Mouse (Mus musculus): Measurements from ENCODE around the gene Adam10.

The Adam10 gene

DNA sequence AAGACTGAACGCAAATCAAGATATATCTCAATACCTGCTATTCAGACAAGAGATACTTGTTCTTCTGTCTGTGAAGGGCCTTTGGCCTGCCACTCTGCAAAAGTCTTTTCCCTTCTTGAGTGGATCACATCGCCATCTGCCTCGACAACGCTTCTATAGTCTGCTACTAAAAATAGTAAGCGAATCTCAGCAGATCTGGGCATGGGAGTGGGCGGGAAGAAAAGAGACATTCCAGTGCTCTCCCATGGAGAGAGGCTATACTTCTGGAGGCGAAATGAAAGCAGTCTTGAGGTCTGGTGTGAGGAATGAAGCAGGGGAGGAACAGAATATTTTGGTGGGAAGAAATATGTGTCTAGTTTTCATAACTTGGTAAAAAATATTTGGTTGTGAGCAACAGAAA lies 109.9 kb downstream of the Adam10 start:
- DNase-seq (ENCODE audit: low spot score), result no peak

DNA sequence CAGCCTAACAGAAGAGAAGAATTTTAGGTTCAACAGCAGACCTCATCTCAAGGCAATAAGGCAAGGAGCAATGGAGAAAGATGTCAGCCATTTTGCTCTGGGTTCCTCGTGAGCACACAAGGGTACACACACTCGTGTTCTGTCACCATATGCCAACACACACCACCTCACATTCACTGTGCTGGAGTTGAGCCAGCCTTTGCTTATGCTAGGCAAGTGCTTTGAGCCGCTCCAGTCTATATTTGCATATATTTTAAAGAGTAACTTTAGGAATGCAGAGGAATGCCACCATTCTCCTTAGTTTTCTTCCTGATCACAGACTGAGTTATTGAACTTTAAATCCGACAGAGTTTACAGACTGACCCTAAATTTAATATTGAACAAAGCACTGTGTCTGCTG lies 111.8 kb downstream of the Adam10 start:
- DNase-seq (ENCODE audit: low spot score), result no peak

DNA sequence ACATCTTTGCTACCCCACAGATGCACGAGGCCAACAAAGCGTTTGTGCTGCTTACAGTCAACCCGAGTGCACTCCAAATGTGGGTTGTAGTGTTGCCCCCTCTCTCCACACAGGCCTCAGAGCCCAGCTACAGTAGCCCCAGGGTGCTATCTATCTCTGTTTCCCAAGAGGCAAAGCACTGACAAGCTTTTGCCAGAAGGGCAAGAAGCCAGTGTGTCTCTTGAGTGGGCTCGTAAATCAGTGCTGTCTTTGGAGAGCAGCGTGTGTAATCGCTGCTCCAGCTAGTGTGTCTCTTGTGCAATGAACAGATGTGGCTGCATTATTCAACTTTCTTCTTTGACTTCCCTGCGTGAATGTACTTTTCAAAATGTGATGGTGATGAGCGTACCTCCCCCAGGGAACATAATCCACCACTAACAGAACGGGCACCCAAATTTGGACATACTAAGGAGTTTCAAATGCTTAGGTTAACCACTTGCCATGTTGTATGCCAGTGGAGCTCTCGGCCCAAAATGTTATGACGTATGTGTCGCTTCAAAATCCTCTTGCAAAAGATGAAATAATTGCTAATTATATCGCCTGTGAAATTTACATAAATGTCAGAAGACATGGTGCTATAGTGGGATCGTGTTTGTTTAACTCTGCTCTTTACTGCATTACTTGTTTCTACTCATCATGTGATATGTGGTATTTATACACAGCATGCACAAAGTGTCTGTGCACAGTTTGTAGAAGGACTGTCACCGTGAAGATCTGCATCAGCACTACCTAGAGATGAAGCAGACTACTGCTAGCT lies 116.0 kb downstream of the Adam10 start:
- peak; percentile 22 for DNase-seq (ENCODE audit: low spot score)

DNA sequence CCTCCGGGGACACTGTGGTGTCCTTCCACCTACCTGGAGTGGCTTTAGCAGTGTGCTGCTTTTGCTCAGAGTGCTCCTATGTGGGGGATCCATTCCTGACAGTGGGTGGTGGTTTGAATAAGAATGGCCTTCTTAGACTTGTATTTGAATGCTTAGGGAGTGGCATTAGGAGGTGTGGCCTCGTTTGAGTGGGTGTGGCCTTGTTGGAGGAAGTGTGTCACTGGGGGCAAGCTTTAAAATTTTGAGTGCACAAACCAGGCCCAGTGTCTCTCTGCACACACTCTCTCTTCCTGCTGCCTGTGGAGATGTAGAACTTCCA lies 116.6 kb downstream of the Adam10 start:
- DNase-seq (ENCODE audit: low spot score), result no peak

DNA sequence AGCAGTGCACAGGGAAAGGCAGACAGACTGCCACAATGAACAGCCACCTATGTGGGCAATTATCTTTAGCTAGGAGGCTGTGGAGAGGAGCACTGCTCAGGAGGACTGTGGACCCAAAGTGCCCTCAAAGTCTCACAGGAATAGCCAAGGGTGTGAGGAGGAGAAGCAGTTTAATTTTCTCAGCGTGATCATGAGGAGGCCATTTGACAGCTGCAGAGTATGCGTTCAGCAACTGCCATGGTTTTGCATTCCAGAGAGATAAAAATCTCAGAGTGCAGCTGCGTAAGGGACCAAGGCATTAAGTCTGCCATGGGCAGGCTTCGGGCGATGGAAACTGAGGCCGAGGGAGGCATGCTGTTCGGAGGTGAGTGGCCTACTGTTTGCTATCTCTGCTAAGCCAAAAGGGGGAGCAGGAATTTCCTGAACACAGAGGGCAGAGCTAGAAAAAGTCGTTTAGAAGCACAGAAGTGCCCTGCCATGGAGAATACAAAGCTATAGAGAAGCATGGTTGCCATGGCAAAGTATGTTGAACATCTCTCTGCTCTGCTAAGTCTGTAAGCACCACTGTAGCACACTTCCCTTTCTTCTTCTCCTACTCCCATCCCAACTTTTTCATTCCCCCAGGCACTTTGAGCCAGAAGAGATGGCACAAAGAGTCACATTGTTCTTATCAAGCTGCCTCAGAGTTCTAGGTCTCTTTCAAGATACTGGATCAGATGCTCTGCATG lies 122.0 kb downstream of the Adam10 start:
- DNase-seq (ENCODE audit: low spot score), result no peak

- no peak for DNase-seq (ENCODE audit: low spot score)
These were observed 123.0 kb downstream of the Adam10 start for GRCm38 (mm10) chr9:70801761-70802160.

DNA sequence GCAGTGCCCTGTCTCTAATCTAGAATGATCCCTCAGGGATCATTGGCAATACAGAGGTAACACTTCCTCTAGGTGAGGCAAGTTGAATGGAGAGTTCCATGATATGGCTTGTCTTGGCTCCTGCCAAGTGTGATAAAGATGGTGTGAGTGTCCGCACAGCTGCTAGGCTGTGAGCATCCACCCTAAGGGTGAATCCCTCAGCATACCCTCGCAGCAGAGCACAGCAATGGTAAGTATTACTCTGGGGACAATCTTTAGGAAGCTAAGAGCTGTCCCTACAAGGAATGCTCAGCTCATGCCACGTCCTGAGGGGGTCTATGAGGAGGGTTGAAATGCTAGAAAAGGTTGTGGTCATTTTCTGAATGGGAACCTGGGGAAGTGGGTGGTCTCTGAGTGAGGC lies 124.0 kb downstream of the Adam10 start:
- DNase-seq (ENCODE audit: low spot score), result no peak

DNA sequence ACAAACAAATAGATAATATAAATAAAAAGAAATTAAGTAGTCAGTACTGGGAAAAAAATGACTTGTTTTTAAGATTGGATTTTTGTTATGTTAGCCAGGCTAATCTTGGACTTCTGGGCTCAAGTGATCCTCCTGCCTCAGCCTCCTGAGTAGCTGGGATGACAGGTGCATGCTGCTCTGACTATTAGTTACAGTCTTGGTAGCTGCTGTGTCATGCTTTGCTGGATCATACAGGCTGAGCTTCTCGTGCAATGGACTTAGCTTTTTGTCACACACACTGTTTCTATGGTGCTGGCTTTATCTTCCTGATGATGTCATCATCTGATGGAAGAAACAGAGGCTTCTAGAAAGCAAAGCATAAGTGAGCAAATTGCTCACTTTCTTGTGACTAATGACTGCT lies 127.3 kb downstream of the Adam10 start:
- no peak for DNase-seq (ENCODE audit: low spot score)

- DNase-seq (ENCODE audit: low spot score), result no peak
These were observed 128.9 kb downstream of the Adam10 start for GRCm38 (mm10) chr9:70807714-70808113.

DNA sequence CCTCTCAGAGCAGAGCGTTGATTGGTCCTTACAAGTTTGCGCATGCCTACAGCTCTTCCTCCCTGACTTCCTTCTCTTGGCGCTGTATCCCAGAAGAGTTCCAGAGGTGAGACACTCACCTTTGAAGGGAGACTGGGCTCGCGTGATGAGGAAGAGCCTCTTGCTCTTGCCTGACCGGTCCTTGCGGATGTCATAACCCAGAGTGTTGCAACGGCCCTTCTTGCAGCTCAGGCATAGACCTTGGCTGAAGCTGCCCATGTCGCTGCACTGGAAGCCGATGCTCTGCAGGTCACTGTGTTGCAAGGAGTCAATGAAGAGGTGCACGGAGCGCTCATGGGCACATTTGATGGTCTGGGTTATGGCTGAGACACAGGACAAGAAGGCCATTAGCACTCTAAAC lies 133.8 kb downstream of the Adam10 start:
- DNase-seq (ENCODE audit: low spot score), result no peak

DNA sequence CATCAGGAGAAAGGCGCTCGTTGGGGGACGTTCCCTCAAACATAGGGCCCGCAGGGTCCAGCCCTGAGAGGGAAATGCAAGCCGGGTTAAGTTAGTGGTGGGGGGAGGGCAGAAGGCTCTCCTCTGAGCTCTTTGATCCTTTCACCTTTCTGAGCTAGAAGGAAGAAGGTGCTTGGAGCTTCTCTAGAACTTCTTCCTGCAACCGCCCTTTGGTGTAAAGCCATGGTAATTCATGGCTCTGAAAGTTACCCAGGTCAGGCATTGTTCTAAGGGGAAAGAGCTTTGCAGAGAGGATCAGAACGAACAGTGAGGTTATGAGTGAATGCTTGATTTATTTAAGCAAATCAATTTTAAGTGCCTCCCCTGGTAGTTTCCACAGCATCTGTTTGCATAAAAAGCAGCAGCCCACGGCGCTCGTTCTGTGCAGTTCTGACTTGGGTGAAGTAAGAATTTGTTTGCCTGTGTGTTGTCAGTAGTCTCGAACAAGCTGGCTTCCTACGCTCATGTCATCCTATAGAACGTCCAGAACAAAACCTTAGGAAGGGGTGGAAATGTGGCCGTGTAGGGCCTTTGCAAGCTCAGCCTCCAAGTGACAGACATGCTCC lies 138.0 kb downstream of the Adam10 start:
- DNase-seq (ENCODE audit: low spot score), result no peak

- DNase-seq (ENCODE audit: low spot score), result no peak
These were observed 138.6 kb downstream of the Adam10 start for GRCm38 (mm10) chr9:70817396-70817795.

DNA sequence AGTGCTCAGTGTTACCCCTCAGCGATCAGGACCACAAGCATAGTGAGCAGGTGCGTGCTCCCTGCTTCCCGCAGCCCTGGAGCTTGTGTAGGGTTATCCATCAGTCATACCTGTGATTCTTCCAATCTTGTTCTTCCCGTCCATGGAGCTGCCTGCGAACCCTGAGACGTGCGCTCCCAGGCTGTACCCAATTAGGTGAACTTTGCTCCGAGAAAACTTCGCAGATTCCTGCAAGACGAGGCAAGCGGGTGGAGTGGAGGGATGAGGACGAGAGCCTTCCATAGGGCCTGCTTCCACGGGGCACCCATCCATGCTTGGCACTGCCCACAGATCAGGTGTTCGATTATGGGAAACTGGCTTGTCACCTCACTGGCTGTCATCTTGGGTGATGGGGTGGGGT lies 139.9 kb downstream of the Adam10 start:
- no peak for DNase-seq (ENCODE audit: low spot score)

- DNase-seq (ENCODE audit: low spot score), result no peak
These were observed 145.3 kb downstream of the Adam10 start for GRCm38 (mm10) chr9:70824103-70824502.

- DNase-seq (ENCODE audit: low spot score), result no peak
These were observed 149.1 kb downstream of the Adam10 start for GRCm38 (mm10) chr9:70827911-70828310.
